Mouse (Mus musculus) midbrain, embryonic 15.5 days (tissue): Measurements from ENCODE around the gene Olfr285. TPM values are rescaled to one million over a fixed set of nuclear protein-coding genes. Genes with fewer than 3 reads are reported as not detected.
A peak's percentile ranks its signal among the peaks of the same experiment; 100 is the strongest.

Experiments
- ATAC-seq: fragments of 200-750 bp; cut with Nextera tagmentation; replicated peaks from 2 replicates; pipeline ENCODE4 v1.8.0; 2017; ENCODE audit warnings: moderate TSS enrichment
- H3K27ac ChIP-seq: fragments of 300-500 bp; sonication (generic); 2 replicates; pipeline ENCODE4 v1.5.1; 2015; ENCODE audit warnings: mild to moderate bottlenecking, inconsistent platforms
- H3K27me3 ChIP-seq: fragments of 300-500 bp; sonication (generic); replicated peaks from 2 replicates; pipeline ENCODE4 v1.6.1; 2015; ENCODE audit warnings: inconsistent platforms
- H3K36me3 ChIP-seq: fragments of 300-500 bp; sonication (generic); replicated peaks from 2 replicates; pipeline ENCODE4 v1.6.1; 2015; ENCODE audit warnings: inconsistent platforms
- H3K4me1 ChIP-seq: fragments of 300-500 bp; sonication (generic); 2 replicates; pipeline ENCODE4 v1.6.1; 2015; ENCODE audit warnings: inconsistent platforms
- H3K4me2 ChIP-seq: fragments of 300-500 bp; sonication (generic); 2 replicates; pipeline ENCODE4 v1.6.1; 2015; ENCODE audit warnings: inconsistent platforms, mild to moderate bottlenecking, moderate library complexity
- H3K4me3 ChIP-seq: fragments of 300-500 bp; sonication (generic); 2 replicates; pipeline ENCODE4 v1.5.1; 2015; ENCODE audit warnings: mild to moderate bottlenecking, inconsistent platforms
- H3K9ac ChIP-seq: fragments of 300-500 bp; sonication (generic); 2 replicates; pipeline ENCODE4 v1.6.1; 2015; ENCODE audit warnings: mild to moderate bottlenecking, inconsistent platforms
- H3K9me3 ChIP-seq: fragments of 300-500 bp; sonication (generic); 2 replicates; pipeline ENCODE4 v1.6.1; 2016; ENCODE audit warnings: inconsistent platforms
- WGBS: fragments of 180-500 bp; shearing (Covaris S2); methylation state at CpG from one replicate; pipeline ENCODE4 v1.1.7; 2015; ENCODE audit warnings: mixed read lengths; 5-methylcytosine and 5-hydroxymethylcytosine counted together
- polyA plus RNA-seq: library from polyadenylated mRNA; unstranded; fragments of >200 nt; fragmentation: Nextera tagmentation; extraction: Ambion mirVana; gene quantifications from 2 replicates; pipeline ENCODE4 v1.2.1, GENCODE M21; 2015

Gene Olfr285
- polyA plus RNA-seq = not detected in 2 replicates

DNA sequence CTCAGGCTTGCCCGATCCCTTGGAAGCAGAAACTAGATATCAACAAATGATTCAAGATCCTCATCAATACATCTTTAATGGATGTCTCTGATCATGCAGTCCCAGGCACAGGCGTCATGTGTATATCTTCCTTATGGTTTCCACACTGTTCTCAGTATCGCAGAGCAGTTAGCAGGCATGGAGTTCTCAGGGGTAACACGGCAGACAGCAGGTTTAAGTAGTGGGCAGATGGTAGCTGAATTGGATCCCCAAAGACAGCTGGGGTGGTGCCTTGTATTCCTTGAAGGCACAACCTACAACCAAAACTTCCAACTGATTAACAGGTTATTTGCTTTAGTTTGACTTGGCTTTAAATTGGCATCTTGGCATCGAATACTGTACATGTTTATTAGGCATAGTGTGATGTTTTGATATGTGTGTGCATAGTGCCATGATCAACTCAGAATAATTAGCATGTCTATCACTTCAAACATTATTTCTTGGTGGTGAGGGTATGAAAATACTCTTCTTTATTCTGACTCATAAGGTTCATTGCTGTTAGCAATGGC is at the start of gene Olfr285:
Gene Olfr285, minus strand, starts transcription at position 177 of the 548 bp plus-strand sequence.
- Histone ChIP-seq H3K27me3 (no peaks in the 10 kb centered on the region), H3K9ac (no peak within 1 kb of the TSS), H3K4me2 (no peak within 1 kb of the TSS), H3K4me1 (no peaks in the 10 kb centered on the region), H3K36me3 (no peaks in the 10 kb centered on the region), H3K4me3 (no peak within 1 kb of the TSS), H3K27ac (no peak within 1 kb of the TSS), H3K9me3 (no peaks in the 10 kb centered on the region)
- 93% methylated on average over 5 of the region's 5 CpGs for WGBS
- no peak for ATAC-seq

DNA sequence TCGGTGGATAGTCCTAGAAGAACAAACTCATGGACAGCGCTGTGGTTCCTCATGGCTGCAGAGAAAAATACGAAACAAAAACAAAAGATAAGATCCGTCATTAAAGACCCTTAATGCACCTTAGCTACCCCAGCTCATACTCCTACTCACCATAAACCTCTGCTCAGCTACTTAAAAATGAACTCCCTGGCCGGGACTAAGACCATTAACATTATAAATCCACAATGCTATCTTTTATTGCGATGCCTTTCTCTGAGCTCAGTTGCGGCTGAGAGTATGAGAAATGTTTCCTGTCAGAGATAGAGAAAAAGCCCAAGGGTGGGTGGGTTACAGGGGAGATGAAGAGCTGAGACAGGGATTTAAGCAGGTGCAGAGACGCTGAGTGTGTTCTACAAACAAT is 23.7 kb upstream of the Olfr285 start, which contains the start of gene Olfr284:
Gene Olfr284, minus strand, starts transcription at position 101 of the 400 bp plus-strand sequence.
- no peak within 1 kb of the TSS for H3K27ac ChIP-seq
- no peaks in the 10 kb centered on the region for H3K4me1 ChIP-seq
- no peaks in the 10 kb centered on the region for H3K27me3 ChIP-seq
- no peaks in the 10 kb centered on the region for H3K9me3 ChIP-seq
- H3K36me3 ChIP-seq = no peaks in the 10 kb centered on the region
- no peak within 1 kb of the TSS for H3K4me3 ChIP-seq
- H3K9ac ChIP-seq = no peak within 1 kb of the TSS
- ATAC-seq = no peak
- whole genome bisulfite sequencing = 84% methylated on average over 8 of the region's 8 CpGs
- no peak within 1 kb of the TSS for H3K4me2 ChIP-seq

DNA sequence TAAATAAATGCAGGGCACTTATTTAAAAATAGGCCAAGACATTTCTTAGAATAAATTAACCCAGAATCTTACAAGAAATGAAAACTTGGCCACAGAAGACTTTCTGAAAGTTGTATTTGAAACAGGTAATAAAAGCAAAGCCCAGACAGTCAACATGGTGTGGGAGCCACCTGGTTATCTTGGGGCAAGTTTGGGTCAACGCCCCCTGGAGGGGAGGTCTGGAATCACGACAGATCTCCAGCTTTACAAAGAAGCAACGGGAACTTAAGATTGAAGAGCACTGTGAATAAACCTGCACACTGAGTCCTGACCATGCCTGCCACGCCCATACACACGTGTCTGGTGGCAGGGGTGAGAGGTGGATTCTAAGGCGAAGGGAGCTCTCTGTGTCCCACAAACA is 1.4 kb downstream of the Olfr285 start:
- H3K9ac ChIP-seq = no peak overlapping the region
- WGBS = 52% methylated on average over 6 of the region's 6 CpGs
- no peaks in the 10 kb centered on the region for H3K9me3 ChIP-seq
- no peak overlapping the region for H3K4me3 ChIP-seq
- no peak overlapping the region for H3K4me2 ChIP-seq
- no peak overlapping the region for H3K27ac ChIP-seq
- H3K27me3 ChIP-seq = no peaks in the 10 kb centered on the region
- H3K4me1 ChIP-seq = no peaks in the 10 kb centered on the region
- ATAC-seq = no peak
- H3K36me3 ChIP-seq = no peaks in the 10 kb centered on the region

DNA sequence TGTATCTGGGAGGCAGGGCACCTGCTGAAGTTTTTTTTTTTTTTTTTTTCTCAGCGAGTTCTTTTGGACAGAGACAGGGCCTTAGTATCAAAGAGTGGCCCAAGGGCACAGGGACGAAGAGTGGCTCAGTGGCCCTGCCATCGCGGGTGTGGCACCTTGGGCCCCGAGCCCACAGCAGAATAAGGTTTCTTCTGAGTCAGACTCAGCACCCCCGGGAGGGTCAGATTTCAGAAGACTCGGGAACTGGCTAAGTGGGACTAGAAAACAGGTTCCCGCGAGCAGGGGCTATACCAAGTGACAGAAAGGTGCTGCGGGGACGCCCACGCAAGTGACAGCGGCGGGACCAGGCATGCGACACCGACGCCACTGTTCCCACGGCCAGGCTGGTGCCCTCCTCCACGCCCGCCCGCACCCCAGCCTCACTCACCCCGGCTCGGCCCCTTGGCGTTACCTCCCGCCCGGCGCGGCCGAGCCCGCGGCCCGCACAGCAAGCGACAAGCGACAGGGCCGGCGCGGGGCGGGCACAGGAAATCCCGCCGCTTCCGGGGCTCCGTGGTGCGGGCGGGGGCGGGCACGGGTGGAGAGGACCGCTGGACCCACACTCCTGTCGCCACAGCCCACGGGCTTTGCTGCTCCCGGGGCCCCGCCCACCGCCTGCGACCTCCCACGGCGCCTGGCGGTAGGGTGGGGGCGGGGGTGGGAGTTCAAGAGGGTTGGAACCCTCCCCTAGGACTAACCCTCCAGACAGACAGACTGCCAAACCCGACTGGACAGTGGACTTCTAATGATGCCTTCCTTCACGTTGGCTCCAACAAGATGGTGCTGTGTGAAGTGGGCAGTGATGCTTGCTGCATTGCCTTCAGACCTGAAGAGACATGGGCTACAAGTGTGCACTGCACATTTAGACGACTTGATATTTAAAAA is 21.3 kb downstream of the Olfr285 start, which contains the start of gene Zfp641:
Gene Zfp641, minus strand, starts transcription at position 534 of the 924 bp plus-strand sequence.
- no peaks in the 10 kb centered on the region for H3K27me3 ChIP-seq
- WGBS = 2% methylated on average over 54 of the region's 60 CpGs
- no peaks in the 10 kb centered on the region for H3K36me3 ChIP-seq
- H3K4me3 ChIP-seq = peak within 1 kb of the TSS; percentile 87
- peak within 1 kb of the TSS; percentile 86 for H3K4me2 ChIP-seq
- peak within 1 kb of the TSS; percentile 86 for H3K9ac ChIP-seq
- ATAC-seq = peak; percentile 84
- H3K27ac ChIP-seq = peak within 1 kb of the TSS; percentile 43
- 0 out of 2 replicates have a peak, but pooled peaks cover under 1% of the 10 kb centered on the region for H3K9me3 ChIP-seq
- H3K4me1 ChIP-seq = 0 out of 2 replicates have a peak, but pooled peaks cover 6% of the 10 kb centered on the region

DNA sequence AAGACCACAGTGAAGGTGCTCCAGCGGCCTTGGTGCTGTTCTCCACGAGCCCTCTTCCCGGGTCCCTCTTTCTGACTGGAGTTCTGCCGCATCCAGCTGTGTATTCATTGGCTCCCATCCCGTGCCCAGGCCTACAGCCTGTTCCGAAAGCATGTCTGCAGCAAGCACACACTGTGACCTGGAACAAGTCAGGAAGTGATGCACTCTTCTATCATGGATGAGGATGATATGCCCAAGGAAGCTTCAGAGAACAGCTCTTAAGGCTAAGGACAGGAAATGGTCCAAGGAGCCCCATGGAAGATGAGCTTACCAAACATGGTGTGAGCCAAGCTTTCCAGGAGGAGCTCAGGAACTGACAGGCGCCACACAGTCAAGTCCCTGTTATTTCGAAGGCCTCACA is 23.5 kb downstream of the Olfr285 start:
- no peak overlapping the region for H3K27ac ChIP-seq
- 90% methylated on average over 8 of the region's 8 CpGs for WGBS
- no peak for ATAC-seq
- H3K4me3 ChIP-seq = no peak overlapping the region
- H3K27me3 ChIP-seq = no peaks in the 10 kb centered on the region
- peaks cover 9% of the 10 kb centered on the region; the same call in 1 of the 2 replicates for H3K36me3 ChIP-seq
- 0 out of 2 replicates have a peak, but pooled peaks cover 6% of the 10 kb centered on the region for H3K4me1 ChIP-seq
- no peaks in the 10 kb centered on the region for H3K9me3 ChIP-seq
- no peak overlapping the region for H3K9ac ChIP-seq
- no peak overlapping the region for H3K4me2 ChIP-seq

DNA sequence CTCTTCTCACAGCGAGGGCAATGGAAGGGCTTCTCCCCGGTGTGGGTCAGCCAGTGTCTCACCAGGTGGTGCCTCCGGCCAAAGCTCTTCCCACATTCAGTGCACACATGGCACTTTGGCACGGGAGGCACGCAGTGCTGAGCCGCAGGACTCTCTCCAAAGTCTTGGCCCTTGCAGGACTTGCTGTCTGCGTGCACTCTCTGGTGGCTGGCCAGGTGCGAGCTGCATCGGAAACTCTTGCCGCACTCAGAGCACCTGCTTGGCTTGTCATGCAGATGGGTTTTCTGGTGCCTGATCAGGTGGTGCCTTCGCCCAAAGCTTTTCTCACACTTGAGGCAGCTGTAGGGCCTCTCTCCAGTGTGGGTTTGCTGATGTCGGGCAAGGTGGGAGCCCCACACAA is 28.6 kb downstream of the Olfr285 start:
- no peaks in the 10 kb centered on the region for H3K9me3 ChIP-seq
- H3K36me3 ChIP-seq = peaks cover 16% of the 10 kb centered on the region; the same call in 1 of the 2 replicates
- H3K9ac ChIP-seq = no peak overlapping the region
- no peak overlapping the region for H3K4me3 ChIP-seq
- no peak for ATAC-seq
- no peaks in the 10 kb centered on the region for H3K27me3 ChIP-seq
- H3K4me2 ChIP-seq = no peak overlapping the region
- H3K4me1 ChIP-seq = no peaks in the 10 kb centered on the region
- no peak overlapping the region for H3K27ac ChIP-seq
- WGBS = 70% methylated on average over 12 of the region's 12 CpGs

DNA sequence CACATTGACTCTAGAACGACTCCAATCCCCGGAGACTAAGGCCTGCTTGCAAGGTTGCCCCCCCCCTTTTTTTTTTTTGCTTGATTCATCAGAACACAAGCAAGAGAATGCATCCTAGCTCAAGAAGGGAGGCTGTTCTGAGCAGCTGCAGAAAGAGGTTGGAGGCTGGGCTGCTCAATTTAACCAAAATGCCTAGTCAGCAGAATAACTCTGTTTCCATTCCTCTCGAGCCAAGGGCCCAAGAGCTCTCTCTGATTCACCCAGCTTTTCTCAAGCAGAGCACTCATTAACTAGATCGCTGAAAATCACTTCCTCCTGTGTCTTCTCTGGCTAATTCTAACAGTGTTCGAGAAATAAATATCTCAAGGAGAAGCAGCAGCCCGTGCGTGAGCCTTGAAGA is 30.7 kb downstream of the Olfr285 start:
- Histone ChIP-seq H3K36me3 (peaks cover 16% of the 10 kb centered on the region; the same call in 1 of the 2 replicates), H3K27ac (no peak overlapping the region), H3K4me3 (no peak overlapping the region), H3K4me1 (no peaks in the 10 kb centered on the region), H3K9me3 (no peaks in the 10 kb centered on the region), H3K4me2 (no peak overlapping the region), H3K27me3 (no peaks in the 10 kb centered on the region), H3K9ac (no peak overlapping the region)
- no peak for ATAC-seq
- WGBS = 78% methylated on average over 7 of the region's 7 CpGs

Other genes starting within 250 kb of the Olfr285 start
- 91.6 and 94.5 TPM in 2 replicates for gene Pfkm, start 224.8 kb downstream of the Olfr285 start, polyA plus RNA-seq
- gene Senp1, start 223.6 kb downstream of the Olfr285 start, polyA plus RNA-seq = 23.2 and 24.3 TPM in 2 replicates
- 60.5 and 63.3 TPM in 2 replicates for gene Asb8, start 151.7 kb downstream of the Olfr285 start, polyA plus RNA-seq
- 113 and 118 TPM in 2 replicates for gene Ccdc184, start 150.2 kb downstream of the Olfr285 start, polyA plus RNA-seq
- gene Olfr288, start 121.8 kb downstream of the Olfr285 start, polyA plus RNA-seq = not detected in 2 replicates
- 0.08 TPM in 1 of 2 replicates, not detected in the other for gene Gm44579, start 96.4 kb downstream of the Olfr285 start, polyA plus RNA-seq
- 0.22 TPM in 1 of 2 replicates, not detected in the other for gene Olfr287, start 96.3 kb downstream of the Olfr285 start, polyA plus RNA-seq
- not detected in 2 replicates for gene Olfr286, start 82.9 kb downstream of the Olfr285 start, polyA plus RNA-seq
- gene H1fnt, start 60.1 kb downstream of the Olfr285 start, polyA plus RNA-seq = not detected in 2 replicates
- gene Zfp641, start 21.2 kb downstream of the Olfr285 start, polyA plus RNA-seq = 12.3 and 14.1 TPM in 2 replicates
- not detected in 2 replicates for gene Olfr284, start 23.6 kb upstream of the Olfr285 start, polyA plus RNA-seq
- gene Olfr283, start 63.6 kb upstream of the Olfr285 start, polyA plus RNA-seq = not detected in 2 replicates
- gene Olfr282, start 113.9 kb upstream of the Olfr285 start, polyA plus RNA-seq = not detected in 2 replicates
- gene Olfr281, start 135.2 kb upstream of the Olfr285 start, polyA plus RNA-seq = 0.05 TPM in 1 of 2 replicates, not detected in the other
- not detected in 2 replicates for gene OR5BS1P, start 152.5 kb upstream of the Olfr285 start, polyA plus RNA-seq
- gene Lalba, start 165.4 kb upstream of the Olfr285 start, polyA plus RNA-seq = not detected in 2 replicates
- not detected in 2 replicates for gene Olfr279, start 175.0 kb upstream of the Olfr285 start, polyA plus RNA-seq
- 124 and 128 TPM in 2 replicates for gene Kansl2, start 216.9 kb upstream of the Olfr285 start, polyA plus RNA-seq